Mouse (Mus musculus): ENCODE results near the gene Pde7b.

GRCm38 (mm10) chr10:20398641-20399390, 326.1 kb downstream of the Pde7b start:
- TF ChIP-seq CTCF (IDR thresholded peaks at IDR 0.05; ENCODE audit: extremely low read depth, insufficient read depth, low read length) (no peak), POLR2A (IDR thresholded peaks at IDR 0.05; ENCODE audit: extremely low read depth, insufficient read depth, low read length) (no peak)
